Mouse (Mus musculus) left cerebral cortex, adult 8-10 months (tissue): ENCODE measurements at regions not wholly inside any gene's neighbourhood (a gene's known extent, or its start where the extent isn't known, plus 50 kb on each side); places are given as distances from the start of the nearest gene placed in this dataset.
"Not testable (repeated sequence)": the region's sequence is repeated elsewhere in the genome, so short reads cannot be mapped to it uniquely, and the experiment has no call there.

Source experiments
- DNase-seq, 2 experiments: peaks; one replicate each; pipeline ENCODE4 v3.0.0; 2022; ENCODE audit warnings: low spot score in 2 of 2

GRCm38 (mm10) chr1:141246125-141246524 is 1000.2 kb downstream of the Kcnt2 start:
- not testable (repeated sequence) for DNase-seq

- DNase-seq = no peak
Observed at GRCm38 (mm10) chr1:141274738-141275137, 1028.8 kb downstream of the Kcnt2 start.

- no peak for DNase-seq
Observed at GRCm38 (mm10) chr1:141281513-141281912, 1035.6 kb downstream of the Kcnt2 start.

- DNase-seq = no peak
Observed at GRCm38 (mm10) chr1:141322968-141323367, 1077.0 kb downstream of the Kcnt2 start.

GRCm38 (mm10) chr1:141338073-141338472 is 1092.1 kb downstream of the Kcnt2 start:
- no peak for DNase-seq

GRCm38 (mm10) chr1:141369447-141369846 is 1123.5 kb downstream of the Kcnt2 start:
- no peak for DNase-seq

- no peak for DNase-seq
Observed at GRCm38 (mm10) chr1:141375966-141376365, 1130.0 kb downstream of the Kcnt2 start.

- DNase-seq = no peak
Observed at GRCm38 (mm10) chr1:141401334-141401733, 1155.4 kb downstream of the Kcnt2 start.

- peak; percentile 24 to 40 for DNase-seq
Observed at GRCm38 (mm10) chr1:141429675-141430074, 1183.7 kb downstream of the Kcnt2 start.

GRCm38 (mm10) chr1:141430117-141430516 is 1184.2 kb downstream of the Kcnt2 start:
- DNase-seq = no peak

GRCm38 (mm10) chr1:141435452-141435851 is 1189.5 kb downstream of the Kcnt2 start:
- DNase-seq = no peak

- DNase-seq = no peak
Observed at GRCm38 (mm10) chr1:141440234-141440633, 1194.3 kb downstream of the Kcnt2 start.

GRCm38 (mm10) chr1:141450960-141451359 is 1205.0 kb downstream of the Kcnt2 start:
- DNase-seq = no peak

- DNase-seq = no peak
Observed at GRCm38 (mm10) chr1:141464576-141464975, 1218.6 kb downstream of the Kcnt2 start.
